Mouse (Mus musculus): ENCODE results near the gene Klhl3. TPM values are rescaled to one million over a fixed set of nuclear protein-coding genes. Genes with fewer than 3 reads are reported as not detected.
"Not testable (repeated sequence)": the region's sequence is repeated elsewhere in the genome, so short reads cannot be mapped to it uniquely, and the experiment has no call there.

Klhl3 gene
- under 1 TPM; 0.22 to 0.46 (median 0.31) TPM for total RNA-seq (2022)

GRCm38 (mm10) chr13:58113061-58113900, at the start of gene Klhl3:
Gene Klhl3 (minus strand): TSS chr13:58113592.
- DNase-seq (ENCODE audit: low spot score in 2 of 2) = no peak

- DNase-seq (ENCODE audit: low spot score in 2 of 2) = no peak
Measured at GRCm38 (mm10) chr13:58160761-58161160, 47.4 kb upstream of the Klhl3 start.

GRCm38 (mm10) chr13:58158099-58158912, 44.9 kb upstream of the Klhl3 start:
- DNase-seq (ENCODE audit: low spot score in 2 of 2) = peak; percentile 77 to 82

- peak; percentile 77 to 82 for DNase-seq (ENCODE audit: low spot score in 2 of 2)
Measured at GRCm38 (mm10) chr13:58157447-58158098, 44.2 kb upstream of the Klhl3 start, which contains the start of gene Idnk. Gene Idnk (plus strand): TSS chr13:58157649.

DNA sequence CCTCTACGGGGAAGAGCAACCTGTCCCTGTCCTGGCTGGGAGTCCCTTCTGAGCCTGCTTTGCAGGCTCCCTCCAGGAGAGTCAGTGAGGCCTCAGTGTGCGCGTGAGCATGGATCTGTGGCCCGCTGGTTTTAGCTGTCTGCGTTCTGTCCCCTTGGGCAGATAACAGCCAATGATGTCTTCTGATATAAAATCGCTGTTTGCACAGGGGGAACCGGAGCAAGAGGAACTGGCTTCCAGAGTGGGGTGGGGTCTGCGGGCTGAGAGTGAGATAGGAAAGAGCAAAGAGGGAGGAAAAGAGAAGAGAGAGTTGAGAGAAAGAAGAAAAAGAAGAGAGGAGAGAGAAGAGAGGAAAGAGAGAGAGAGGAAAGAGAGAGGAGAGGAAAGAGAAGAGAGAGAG, 43.6 kb upstream of the Klhl3 start:
- no peak for DNase-seq (ENCODE audit: low spot score in 2 of 2)

DNA sequence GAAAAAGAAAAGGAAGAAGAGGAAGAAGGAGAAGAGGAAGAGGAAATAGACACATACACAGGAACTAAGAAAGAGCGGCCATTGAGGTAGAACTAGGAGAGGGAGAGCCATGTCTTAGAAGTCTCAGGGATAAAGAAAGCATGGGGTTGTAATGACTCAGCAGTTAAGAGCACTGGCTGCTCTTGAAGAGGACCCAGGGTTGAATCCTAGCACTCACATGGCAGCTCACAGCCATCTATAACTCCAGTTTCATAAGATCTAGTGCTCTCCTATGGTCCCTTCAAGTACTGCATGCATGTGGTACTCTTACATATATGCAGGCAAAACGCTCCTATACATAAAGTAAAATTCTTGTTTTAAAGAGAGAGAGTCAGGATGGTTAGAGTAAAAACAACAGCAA, 42.6 kb upstream of the Klhl3 start:
- DNase-seq (ENCODE audit: low spot score in 2 of 2) = no peak

DNA sequence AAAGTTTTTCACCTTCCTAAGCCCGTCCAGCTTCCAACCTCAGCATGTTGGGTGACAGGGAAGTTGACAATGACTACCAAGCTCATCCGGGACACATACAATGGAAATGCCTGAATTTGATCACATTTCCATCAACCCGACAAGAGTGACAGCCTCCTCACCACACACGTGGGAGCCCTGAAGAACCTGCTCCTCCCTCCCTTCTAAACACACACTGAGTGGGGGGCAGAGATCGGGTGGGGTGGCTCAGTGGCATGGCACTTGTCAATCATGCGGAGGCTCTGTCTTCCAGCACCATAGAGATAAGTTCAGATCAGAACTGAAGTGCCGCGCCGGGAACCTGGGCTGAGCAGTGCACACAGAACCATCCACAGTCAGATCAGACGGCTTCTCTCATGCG, 37.0 kb upstream of the Klhl3 start:
- DNase-seq (ENCODE audit: low spot score in 2 of 2) = no peak

DNA sequence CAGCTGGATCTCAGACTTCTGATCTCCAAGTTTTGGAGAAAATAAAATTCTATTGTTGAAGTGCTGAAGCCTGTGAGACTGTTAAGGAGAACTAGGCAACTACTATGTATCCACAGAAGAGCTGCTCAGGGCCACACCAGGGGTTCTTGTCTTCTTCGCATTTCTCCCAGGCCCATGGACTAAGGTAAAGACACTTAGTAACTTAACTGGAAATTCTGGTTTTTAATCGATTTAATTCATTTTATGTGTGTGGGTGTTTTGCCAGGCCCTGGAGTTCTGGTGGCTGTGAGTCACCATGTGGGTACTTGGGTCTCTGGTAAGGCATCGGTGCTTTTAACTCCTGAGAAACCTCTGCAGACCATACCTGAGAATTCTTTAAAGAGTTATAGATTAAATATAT, 36.2 kb upstream of the Klhl3 start:
- DNase-seq (ENCODE audit: low spot score in 2 of 2) = no peak

GRCm38 (mm10) chr13:58149033-58149558, 35.7 kb upstream of the Klhl3 start:
- no peak for DNase-seq (ENCODE audit: low spot score in 2 of 2)

DNA sequence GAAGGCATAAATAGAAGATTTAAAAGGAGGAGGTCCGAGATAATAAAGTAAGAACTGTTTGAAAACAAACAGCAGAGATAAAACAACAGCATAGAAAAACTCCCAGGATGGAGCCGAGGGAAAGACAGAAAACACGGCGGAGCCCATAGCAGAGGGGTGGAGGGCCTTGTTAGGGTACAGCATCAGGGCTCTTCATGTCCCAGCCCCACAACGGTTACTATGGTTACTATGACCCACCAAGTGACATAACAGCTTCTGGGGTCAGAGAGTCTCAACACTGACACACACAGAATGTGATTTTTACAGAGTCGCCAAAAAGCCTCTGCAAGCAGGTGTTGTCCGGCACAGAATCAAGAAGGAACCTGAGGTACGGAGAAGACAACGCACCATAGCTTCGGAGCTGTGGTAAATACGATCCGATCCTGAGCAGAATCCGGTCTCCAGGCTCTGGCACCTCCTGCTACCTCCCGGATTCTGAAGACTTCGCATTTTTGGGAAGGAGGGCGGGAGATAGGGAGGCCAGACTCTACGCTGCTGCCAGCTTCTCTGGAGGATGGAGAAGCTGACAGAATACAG, 35.0 kb upstream of the Klhl3 start:
- DNase-seq (ENCODE audit: low spot score in 2 of 2) = no peak

DNA sequence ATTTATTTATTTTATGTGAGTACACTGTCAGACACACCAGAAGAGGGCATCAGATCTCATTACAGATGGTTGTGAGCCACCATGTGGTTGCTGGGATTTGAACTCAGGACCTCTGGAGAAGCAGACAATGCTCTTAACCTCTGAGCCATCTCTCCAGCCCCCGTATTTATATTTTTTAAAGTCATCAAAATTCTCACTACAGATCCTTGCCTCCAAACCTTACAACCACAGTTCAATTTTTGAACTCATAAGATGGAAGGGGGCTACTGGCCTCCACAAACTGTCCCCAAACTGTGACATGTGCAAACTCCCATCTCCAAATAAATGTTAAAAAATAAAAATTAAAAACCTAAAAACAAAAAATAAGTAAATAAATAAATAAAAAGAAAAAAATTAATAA, 34.4 kb upstream of the Klhl3 start:
- DNase-seq (ENCODE audit: low spot score in 2 of 2) = no peak

DNA sequence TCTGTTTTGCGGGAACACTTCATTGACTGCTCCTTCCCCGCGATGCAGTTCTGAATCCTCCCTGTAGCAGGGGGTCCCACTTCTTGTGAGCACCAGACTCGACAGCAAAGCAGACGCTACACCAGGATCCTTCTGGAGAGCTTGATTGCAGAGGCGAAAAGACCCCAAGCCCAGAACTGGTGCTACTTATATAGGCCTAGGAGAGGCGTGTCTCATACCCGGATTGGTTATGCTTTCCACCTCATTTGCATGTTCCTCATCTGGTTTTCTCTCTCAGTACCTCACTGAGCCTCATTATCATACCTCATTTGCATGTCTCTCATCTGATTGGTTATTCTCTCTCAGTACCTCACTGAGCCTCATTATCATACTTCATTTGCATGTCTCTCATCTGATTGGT, 33.2 kb upstream of the Klhl3 start:
- not testable (repeated sequence) for DNase-seq (ENCODE audit: low spot score in 2 of 2)

DNA sequence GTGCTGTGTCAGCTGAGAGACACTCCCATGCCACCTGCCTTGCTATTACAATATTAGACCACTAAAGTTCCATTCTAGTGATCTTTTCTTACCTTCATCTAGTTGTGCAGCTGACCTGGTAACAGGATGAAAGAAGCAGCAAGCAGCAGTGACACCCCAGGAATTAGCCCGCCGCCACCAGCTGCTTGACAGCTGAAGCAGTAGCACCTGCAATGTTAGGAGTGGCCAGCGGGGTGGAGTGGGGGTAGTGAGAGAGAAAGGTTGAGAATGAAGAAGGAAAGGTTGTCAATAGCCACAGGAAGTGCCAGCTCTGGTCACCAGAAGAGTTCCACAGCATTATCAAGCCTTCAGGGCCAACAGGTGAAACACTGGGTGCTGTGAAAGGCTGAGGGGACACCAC, 18.3 kb upstream of the Klhl3 start:
- DNase-seq (ENCODE audit: low spot score in 2 of 2) = no peak

GRCm38 (mm10) chr13:58129687-58130246, 16.4 kb upstream of the Klhl3 start:
- no peak for DNase-seq (ENCODE audit: low spot score in 2 of 2)

GRCm38 (mm10) chr13:58128768-58129671, 15.6 kb upstream of the Klhl3 start:
- peak; percentile 87 to 95 for DNase-seq (ENCODE audit: low spot score in 2 of 2)

DNA sequence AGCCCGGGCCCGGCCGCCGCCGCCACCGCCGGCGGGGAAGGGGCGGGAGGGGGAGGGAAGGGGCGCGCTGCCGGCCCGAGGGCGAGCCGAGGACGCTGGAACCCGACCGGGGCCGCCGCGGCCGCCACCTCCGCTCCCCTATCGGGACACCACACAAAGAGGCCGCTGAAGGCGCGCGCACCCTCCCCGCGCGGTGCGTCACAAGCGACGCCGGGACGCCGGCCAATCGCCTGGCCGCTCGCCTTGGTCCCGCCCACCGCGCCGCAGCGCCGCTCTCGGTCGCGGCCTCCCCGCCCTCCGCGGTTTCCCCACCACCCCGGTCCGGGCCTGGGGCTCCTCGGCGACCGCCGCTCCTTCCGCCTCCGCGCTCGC, 15.0 kb upstream of the Klhl3 start, which contains the start of gene Hnrnpa0:
Hnrnpa0 (minus strand) TSS at position 161 of the 372 bp plus-strand sequence.
- peak; percentile 87 to 92 for DNase-seq (ENCODE audit: low spot score in 2 of 2)

GRCm38 (mm10) chr13:58127766-58128361, 14.5 kb upstream of the Klhl3 start:
- peak in 1 of 2 experiments; percentile 43 for DNase-seq (ENCODE audit: low spot score in 2 of 2)

- DNase-seq (ENCODE audit: low spot score in 2 of 2) = no peak
Measured at GRCm38 (mm10) chr13:58126862-58127765, 13.7 kb upstream of the Klhl3 start.
